Mouse (Mus musculus) hindbrain, embryonic 11.5 days (tissue): ENCODE data around the gene Skp2. TPM values are rescaled to one million over a fixed set of nuclear protein-coding genes. Genes with fewer than 3 reads are reported as not detected.

Source experiments
- ATAC-seq: fragments of 200-750 bp; cut with Nextera tagmentation; 2 replicates; pipeline ENCODE4 v1.8.0; 2017; ENCODE audit warnings: mild to moderate bottlenecking, moderate TSS enrichment, moderate library complexity; ENCODE audit not compliant: low FRiP score
- DNase-seq: peaks from one replicate; pipeline ENCODE4 v3.0.0-alpha.2; 2015; ENCODE audit warnings: low spot score
- H3K27ac ChIP-seq: fragments of 300-500 bp; sonication (generic); 2 replicates; pipeline ENCODE4 v1.5.1; 2014; ENCODE audit warnings: mild to moderate bottlenecking, low read depth, low read length
- H3K27me3 ChIP-seq: fragments of 300-500 bp; sonication (generic); 2 replicates; pipeline ENCODE4 v1.6.1; 2014; ENCODE audit warnings: mild to moderate bottlenecking, low read length, moderate library complexity, mixed read lengths; ENCODE audit not compliant: control insufficient read depth, insufficient read depth
- H3K36me3 ChIP-seq: fragments of 300-500 bp; sonication (generic); 2 replicates; pipeline ENCODE4 v1.6.1; 2014; ENCODE audit warnings: mild to moderate bottlenecking, low read length, moderate library complexity, mixed read lengths; ENCODE audit not compliant: control insufficient read depth, insufficient read depth
- H3K4me1 ChIP-seq: fragments of 300-500 bp; sonication (generic); replicated peaks from 2 replicates; pipeline ENCODE4 v1.6.1; 2014; ENCODE audit warnings: low read length, mixed read lengths; ENCODE audit not compliant: control insufficient read depth, insufficient read depth
- H3K4me2 ChIP-seq: fragments of 300-500 bp; sonication (generic); replicated peaks from 2 replicates; pipeline ENCODE4 v1.6.1; 2014; ENCODE audit warnings: mild to moderate bottlenecking, low read depth, low read length
- H3K4me3 ChIP-seq: fragments of 300-500 bp; sonication (generic); 2 replicates; pipeline ENCODE4 v1.5.1; 2014; ENCODE audit warnings: low read depth, low read length
- H3K9ac ChIP-seq: fragments of 300-500 bp; sonication (generic); 2 replicates; pipeline ENCODE4 v1.6.1; 2014; ENCODE audit warnings: low read depth, low read length
- H3K9me3 ChIP-seq: fragments of 300-500 bp; sonication (generic); 2 replicates; pipeline ENCODE4 v1.6.1; 2016; ENCODE audit warnings: low read length; ENCODE audit not compliant: control insufficient read depth
- WGBS: fragments of 180-500 bp; shearing (Covaris S2); extraction: QIAGEN DNeasy Blood & Tissue Kit; methylation state at CpG from one replicate; pipeline ENCODE4 v1.1.7; 2014; 5-methylcytosine and 5-hydroxymethylcytosine counted together
- polyA plus RNA-seq: library from polyadenylated mRNA; unstranded; fragments of >200 nt; fragmentation: Nextera tagmentation; extraction: Ambion mirVana; gene quantifications from 2 replicates; pipeline ENCODE4 v1.2.1, GENCODE M21; 2014

Gene Skp2
- polyA plus RNA-seq, 1 experiment from 2014 or later, result 95.9 TPM

GRCm38 (mm10) chr15:9140252-9140680 lies 15.0 kb downstream of the Skp2 start, which contains the start of gene Lmbrd2:
Gene Lmbrd2 (plus strand): TSS chr15:9140550.
- Histone ChIP-seq H3K36me3 (peaks cover 10% of the 10 kb centered on the region), H3K4me1 (no peaks in the 10 kb centered on the region), H3K27ac (peak within 1 kb of the TSS; percentile 74), H3K9me3 (no peaks in the 10 kb centered on the region), H3K27me3 (no peaks in the 10 kb centered on the region), H3K4me3 (peak within 1 kb of the TSS; percentile 84), H3K9ac (peak within 1 kb of the TSS; percentile 83), H3K4me2 (peak within 1 kb of the TSS; percentile 71)
- DNase-seq (peak; percentile 99), ATAC-seq (peak; percentile 99)
- 0% methylated on average over 34 of the region's 34 CpGs for WGBS

GRCm38 (mm10) chr15:9139447-9139846 lies 15.8 kb downstream of the Skp2 start:
- Histone ChIP-seq H3K27ac (no peak overlapping the region), H3K4me1 (no peaks in the 10 kb centered on the region), H3K27me3 (no peaks in the 10 kb centered on the region), H3K36me3 (peaks cover 10% of the 10 kb centered on the region), H3K9ac (peak overlapping the region; percentile 63), H3K4me2 (peak overlapping the region; percentile 43), H3K4me3 (peak overlapping the region; percentile 84), H3K9me3 (no peaks in the 10 kb centered on the region)
- 34% methylated on average over 10 of the region's 10 CpGs for WGBS
- ATAC-seq (no peak), DNase-seq (peak; percentile 27)

DNA sequence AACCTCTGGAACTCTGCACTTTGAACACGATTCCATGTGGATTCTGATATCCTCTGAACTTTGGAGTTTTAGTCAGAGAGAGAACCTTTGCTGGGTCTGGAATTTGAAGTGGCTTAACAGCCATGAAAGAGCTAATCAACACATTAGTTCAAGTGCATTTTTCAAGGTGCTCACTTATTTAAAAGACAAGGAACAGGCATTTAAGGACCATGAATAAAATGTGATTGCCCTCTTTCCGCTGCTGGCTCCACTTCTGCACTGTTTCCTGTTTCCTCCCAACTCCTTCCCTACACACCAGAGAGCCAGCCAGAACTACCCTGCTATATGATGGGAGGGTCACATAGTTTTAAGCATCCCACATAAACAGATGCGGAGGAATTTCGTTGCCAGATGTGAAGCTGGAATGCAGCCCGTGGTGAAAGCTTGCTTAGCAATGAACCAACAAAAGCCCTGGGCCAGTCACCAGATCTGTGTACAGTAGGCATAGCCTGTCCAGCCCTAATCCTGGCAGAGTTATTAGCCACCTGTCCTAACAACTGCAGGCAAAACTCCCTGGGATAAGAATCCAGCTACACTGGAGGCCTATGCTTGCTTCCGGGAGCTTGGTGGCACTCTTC lies 20.2 kb downstream of the Skp2 start:
- Histone ChIP-seq H3K9me3 (no peaks in the 10 kb centered on the region), H3K4me2 (no peak overlapping the region), H3K27me3 (no peaks in the 10 kb centered on the region), H3K27ac (no peak overlapping the region), H3K9ac (no peak overlapping the region), H3K36me3 (peaks cover 10% of the 10 kb centered on the region), H3K4me3 (no peak overlapping the region), H3K4me1 (no peaks in the 10 kb centered on the region)
- ATAC-seq (no peak), DNase-seq (no peak)
- 86% methylated on average over 6 of the region's 6 CpGs for WGBS

DNA sequence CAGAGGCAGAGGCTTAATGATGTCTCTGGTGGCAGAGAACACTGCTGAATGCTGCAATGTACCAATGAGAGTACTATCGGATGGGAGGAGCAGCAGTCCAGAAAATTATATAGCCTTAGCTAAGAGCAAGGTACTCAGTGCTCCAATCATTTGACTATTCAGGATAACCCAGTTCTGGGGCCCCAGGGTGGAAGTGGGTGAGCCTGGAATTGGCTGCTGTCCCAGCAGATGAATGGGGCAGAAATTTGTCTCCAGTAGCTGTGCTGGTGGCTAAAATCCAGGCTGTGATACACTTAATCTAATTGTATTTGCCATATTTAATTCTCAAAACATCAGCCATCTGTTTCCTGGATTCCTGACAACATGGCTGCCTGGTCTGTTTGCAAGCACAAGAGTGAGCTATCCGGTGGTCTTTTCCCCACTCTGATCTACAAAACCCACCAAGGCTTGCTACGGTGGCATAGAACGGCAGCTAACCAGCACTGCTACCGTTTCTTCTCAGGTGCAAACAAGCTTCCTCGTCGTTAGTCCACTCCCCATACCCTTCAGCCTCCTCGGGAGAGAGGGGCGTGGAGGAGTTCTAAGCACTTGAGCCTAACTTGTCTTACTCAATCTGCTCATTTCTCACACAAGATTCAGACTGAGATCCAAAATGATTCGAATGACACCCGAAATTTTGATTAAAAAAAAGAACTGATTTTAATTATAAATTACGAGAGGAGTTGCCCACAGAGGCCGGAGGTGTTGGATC lies 22.4 kb downstream of the Skp2 start:
- Histone ChIP-seq H3K4me3 (no peak overlapping the region), H3K4me2 (no peak overlapping the region), H3K9me3 (no peaks in the 10 kb centered on the region), H3K27me3 (no peaks in the 10 kb centered on the region), H3K9ac (no peak overlapping the region), H3K4me1 (no peaks in the 10 kb centered on the region), H3K36me3 (peaks cover 10% of the 10 kb centered on the region), H3K27ac (no peak overlapping the region)
- DNase-seq, result no peak
- 88% methylated on average over 13 of the region's 13 CpGs for WGBS
- no peak for ATAC-seq

DNA sequence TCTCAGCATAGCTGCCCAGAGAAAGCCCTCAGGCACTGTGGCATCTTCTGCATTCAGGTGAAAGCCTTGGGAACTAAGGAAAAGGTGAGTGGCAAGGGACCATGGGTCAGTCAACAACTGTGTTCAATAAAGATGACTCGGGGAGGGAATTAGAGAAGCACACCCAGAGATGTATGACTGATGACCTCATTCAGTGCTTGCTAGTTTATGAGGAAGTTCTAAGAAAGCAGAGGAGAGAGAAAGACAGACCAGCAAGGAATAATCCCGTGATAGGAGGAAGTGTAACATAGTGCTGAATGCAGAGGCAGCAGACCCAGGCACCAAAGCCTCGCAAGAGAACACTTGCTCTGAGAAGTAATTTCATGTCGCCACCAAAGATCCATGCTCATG lies 23.7 kb downstream of the Skp2 start:
- 92% methylated on average over 4 of the region's 4 CpGs for WGBS
- peaks cover 5% of the 10 kb centered on the region for H3K36me3 ChIP-seq
- DNase-seq, result no peak
- H3K4me2 ChIP-seq, result no peak overlapping the region
- no peak for ATAC-seq
- no peaks in the 10 kb centered on the region for H3K27me3 ChIP-seq
- H3K27ac ChIP-seq, result no peak overlapping the region
- no peaks in the 10 kb centered on the region for H3K4me1 ChIP-seq
- H3K9ac ChIP-seq, result no peak overlapping the region
- H3K4me3 ChIP-seq, result no peak overlapping the region
- no peaks in the 10 kb centered on the region for H3K9me3 ChIP-seq

DNA sequence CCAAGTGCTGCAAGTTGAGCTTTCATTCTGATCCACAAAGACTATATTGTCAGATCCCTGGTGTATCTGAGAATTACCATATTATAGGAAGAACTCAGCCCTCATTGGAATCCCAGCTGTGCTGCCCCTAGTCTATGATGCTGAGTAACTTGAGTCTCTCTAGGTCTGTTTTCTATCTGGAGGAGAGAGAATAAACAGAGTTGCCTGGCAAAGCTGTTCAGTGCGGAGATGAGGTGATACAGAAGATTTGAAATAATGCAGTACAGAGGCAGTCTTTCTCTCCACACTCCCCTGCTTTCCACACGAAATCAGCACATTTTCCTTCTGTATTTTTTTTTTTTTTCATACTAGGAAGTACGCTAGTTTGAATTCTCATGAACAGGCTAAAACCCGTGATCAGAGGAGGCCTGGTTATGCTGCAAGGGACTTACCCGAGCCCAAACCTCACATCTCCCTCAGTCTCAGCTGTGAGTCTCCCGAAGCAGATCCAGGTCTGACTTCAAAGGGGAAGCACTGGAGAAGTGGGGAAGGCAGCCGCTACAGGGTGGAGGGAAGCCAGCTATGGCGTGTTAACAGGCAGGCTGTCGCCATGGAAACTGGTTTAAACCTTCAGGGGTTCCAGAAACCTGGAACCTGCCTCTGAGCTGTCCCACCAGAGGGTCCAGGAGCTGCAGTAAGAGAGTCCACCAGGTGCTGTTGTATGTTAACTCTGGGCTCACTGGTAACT lies 24.3 kb downstream of the Skp2 start:
- ATAC-seq (no peak), DNase-seq (no peak)
- Histone ChIP-seq H3K9me3 (no peaks in the 10 kb centered on the region), H3K4me2 (no peak overlapping the region), H3K9ac (no peak overlapping the region), H3K27ac (no peak overlapping the region), H3K36me3 (no peaks in the 10 kb centered on the region; the same call in 1 of the 2 replicates), H3K27me3 (no peaks in the 10 kb centered on the region), H3K4me1 (no peaks in the 10 kb centered on the region), H3K4me3 (no peak overlapping the region)
- WGBS, result 84% methylated on average over 9 of the region's 9 CpGs

DNA sequence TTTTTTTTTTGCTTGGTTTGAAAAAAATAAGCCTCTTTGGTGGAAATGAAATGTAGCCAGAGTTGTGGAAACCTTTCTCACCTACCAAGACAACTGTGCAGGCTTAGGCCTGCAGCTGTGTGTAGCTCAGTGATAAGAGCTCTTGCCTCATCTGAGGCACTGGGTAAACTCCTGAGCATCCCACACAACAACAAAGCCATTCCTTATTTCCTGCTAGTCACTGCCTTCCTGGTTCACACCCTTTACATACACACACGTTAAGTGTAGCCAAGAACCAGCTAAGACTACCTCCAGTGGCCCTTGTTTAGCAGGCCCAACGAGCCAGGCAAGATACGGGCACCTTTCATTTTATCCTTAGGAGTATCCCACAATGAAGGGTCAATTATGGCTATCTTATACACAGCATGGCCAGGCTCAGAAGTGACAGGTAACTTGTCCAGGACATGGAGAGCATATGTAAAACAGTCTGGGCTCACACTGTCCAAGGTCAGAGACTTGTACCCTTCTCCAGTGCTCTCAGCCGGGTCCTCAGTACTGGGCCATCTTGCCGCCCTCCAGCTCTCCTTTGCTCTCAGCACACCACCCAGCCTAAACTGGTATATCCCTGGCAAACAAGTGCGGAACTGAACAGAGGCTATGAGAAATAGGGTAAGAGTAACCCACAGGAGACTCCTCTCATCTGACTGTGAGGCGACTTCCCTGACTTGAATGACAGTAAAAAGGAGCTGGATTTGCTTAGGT lies 28.0 kb downstream of the Skp2 start:
- no peak for ATAC-seq
- Histone ChIP-seq H3K36me3 (peaks cover 5% of the 10 kb centered on the region; the same call in 1 of the 2 replicates), H3K27me3 (no peaks in the 10 kb centered on the region), H3K9me3 (no peaks in the 10 kb centered on the region), H3K4me3 (no peak overlapping the region), H3K9ac (no peak overlapping the region), H3K27ac (no peak overlapping the region), H3K4me2 (no peak overlapping the region), H3K4me1 (no peaks in the 10 kb centered on the region)
- no peak for DNase-seq
- 90% methylated on average over 7 of the region's 7 CpGs for WGBS

DNA sequence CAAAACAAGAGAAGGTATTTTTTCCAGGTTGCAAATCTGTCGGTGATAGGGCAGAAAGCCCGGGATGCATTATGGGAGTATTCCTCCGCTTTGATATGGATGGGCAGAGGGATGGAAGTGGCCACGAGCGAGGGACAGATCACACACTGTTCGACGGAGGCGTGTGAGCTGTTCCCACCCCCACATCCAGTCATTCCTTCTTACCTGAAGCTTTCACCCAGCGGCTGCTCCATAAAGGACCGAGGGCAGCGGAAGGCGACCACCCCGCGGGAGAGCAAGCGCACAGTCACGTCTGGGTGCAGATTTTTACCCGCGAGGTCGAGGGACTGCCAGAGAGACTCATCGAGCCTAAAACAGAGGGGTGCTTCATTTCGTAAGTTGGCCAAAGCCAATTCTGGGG lies 30.4 kb downstream of the Skp2 start:
- Histone ChIP-seq H3K27ac (no peak overlapping the region), H3K27me3 (no peaks in the 10 kb centered on the region), H3K9me3 (no peaks in the 10 kb centered on the region), H3K36me3 (peaks cover 10% of the 10 kb centered on the region; the same call in 1 of the 2 replicates), H3K4me2 (no peak overlapping the region), H3K4me3 (no peak overlapping the region), H3K4me1 (no peaks in the 10 kb centered on the region), H3K9ac (no peak overlapping the region)
- DNase-seq, result no peak
- WGBS, result 94% methylated on average over 21 of the region's 21 CpGs
- ATAC-seq, result no peak
